Mouse (Mus musculus): ENCODE data around the gene Rfx6.
A peak's percentile ranks its signal among the peaks of the same experiment; 100 is the strongest.

Gene Rfx6

DNA sequence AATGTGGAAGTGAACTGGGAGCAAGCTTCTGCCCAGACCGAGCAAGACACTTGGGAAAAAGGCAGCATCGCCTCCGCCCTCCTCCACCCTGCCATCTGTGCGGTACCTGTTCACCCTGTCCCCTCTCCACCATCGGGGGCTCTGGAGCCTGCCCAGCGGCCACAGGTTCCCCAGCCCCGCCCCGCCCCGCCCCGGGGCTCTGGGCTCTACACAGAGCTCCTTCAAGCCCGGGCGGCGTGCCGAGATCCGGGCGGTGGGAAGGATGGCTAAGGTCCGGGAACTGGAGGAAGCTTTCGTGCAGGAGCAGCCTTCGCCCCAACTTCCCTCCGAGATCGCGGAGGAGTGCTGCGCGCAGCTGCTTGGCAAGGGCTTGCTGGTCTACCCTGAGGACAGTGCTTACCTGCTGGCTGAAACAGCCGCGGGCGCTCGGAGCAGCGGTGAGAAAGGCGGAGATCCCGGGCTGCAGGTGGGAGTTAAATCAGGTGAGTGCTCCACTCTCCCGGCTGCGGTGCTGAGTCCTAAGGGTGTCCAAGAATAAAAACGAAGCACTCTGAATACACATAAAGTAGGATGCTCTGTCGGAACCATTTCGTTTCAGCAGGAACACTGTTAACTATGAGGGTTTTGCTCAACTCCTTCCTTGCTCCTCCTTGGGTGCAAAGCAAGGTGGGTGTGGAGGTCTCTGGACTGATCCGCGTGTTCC, at the start of gene Rfx6:
TSS of gene Rfx6 (plus strand) at position 209 of the 703 bp plus-strand sequence.
- no peak for DNase-seq

GRCm38 (mm10) chr10:51631411-51632136, 46.0 kb upstream of the Rfx6 start, which contains the start of gene Gprc6a:
TSS of gene Gprc6a (minus strand) at chr10:51631461.
- DNase-seq, result no peak

DNA sequence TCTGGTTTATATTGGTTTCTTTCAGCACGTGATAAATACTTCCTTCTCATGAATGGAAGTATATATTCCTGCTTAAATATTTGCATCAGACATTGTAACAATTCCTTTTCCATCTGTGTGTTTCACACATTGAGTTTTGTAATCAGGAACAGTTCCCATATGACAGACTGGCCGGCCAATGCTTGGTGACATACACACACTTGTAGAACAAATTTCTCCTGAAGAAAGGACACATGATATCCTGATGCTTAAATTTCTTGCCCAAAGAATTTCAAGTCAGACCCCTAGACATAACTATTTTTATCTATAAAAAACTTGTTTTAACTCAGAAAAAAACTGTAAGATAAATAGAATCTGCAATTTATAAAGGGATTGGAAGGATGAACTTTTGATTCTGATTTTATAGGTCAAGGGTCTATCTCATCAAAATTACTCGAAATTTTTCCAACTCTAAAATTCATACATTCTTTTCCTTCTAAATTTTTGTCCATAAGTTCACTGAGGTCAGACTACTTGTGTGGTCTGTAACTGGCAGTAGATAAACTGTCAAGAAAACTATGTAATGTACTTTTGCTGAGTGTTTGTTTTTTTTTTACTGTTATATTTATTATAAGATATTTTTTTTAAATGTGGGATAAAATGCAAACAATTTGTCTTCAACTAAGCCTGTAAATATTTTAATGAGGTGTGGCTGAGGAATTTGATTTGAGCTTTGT, 27.9 kb upstream of the Rfx6 start:
- no peak for DNase-seq

DNA sequence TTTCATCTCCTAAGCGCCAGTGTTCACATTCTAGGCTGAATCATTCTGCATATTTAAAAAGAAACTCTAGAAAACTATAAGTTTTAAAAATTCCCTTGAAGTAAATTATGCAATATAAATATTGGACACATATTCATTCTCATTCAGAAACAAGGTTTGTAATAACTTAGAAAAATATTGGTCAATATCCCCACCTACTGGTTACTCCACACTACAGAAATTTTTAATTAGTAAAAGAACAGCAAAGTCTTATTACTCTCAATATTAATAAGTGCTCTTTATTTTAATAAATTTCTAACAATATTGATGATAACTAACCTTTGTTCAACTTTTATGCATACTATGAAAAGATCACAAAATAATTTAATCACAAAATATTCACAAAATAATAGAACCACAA, 20.2 kb upstream of the Rfx6 start:
- no peak for DNase-seq

- no peak for DNase-seq
These were observed 8.2 kb upstream of the Rfx6 start for GRCm38 (mm10) chr10:51669334-51669733.

DNA sequence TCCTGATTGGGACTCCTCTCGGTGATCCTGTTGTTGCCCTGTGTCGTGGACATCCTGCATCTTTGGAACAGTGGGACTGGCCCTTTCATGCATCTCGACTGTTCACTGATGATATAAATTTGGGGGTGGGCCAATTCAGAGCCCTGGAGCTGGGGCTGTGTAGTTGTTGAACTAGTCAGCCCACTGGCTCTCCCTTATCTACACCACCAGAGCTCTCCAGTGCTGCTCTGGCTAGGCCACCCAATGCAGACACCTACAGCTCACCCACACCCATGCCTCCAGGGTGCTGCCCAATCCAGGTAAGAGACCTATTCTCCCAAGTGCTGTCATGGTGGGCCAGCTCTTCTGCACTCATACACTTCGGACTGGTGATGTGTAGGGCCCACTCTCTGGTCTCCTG, 6.0 kb upstream of the Rfx6 start:
- no peak for DNase-seq

GRCm38 (mm10) chr10:51672082-51672779, 5.3 kb upstream of the Rfx6 start:
- no peak for DNase-seq

GRCm38 (mm10) chr10:51678251-51678639, 689 bp downstream of the Rfx6 start:
- DNase-seq, result no peak

DNA sequence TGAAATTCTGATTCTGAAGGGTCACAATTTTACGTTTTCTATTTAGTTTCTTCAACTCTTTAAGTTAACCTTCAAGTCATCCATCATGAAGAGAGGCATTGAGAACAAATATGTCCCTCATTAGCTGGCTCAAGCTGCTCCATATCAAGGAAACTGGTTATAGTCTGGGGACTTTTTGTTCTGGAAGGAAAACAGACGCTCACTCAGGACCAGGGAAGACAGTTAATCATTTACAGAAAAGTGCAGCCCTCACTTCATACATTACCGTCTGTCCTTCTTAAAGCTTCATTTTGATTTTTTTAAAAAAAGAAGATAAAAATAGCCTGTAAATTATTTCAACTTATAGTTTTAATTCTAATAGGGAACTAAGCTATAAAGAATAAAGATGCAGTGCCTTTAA, 43.3 kb downstream of the Rfx6 start:
- no peak for DNase-seq

DNA sequence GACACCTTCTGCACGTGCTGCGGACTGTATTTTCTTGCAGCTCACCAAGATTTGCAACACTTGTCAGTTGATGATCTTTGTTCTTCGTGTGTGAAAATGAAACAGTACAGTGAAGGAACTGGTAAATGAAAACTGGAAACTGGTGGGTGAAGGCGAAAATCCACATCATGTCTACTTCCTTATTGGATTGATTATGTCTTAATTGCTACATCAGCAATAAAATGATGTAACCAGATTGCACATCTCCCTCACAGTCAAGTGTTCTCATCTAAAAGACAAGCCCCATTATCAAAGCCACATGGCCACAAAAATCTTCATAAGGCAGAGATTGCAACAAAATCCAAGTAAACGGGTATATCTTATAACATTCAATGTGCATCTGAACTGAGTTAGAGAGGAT, 83.9 kb downstream of the Rfx6 start:
- no peak for DNase-seq

DNA sequence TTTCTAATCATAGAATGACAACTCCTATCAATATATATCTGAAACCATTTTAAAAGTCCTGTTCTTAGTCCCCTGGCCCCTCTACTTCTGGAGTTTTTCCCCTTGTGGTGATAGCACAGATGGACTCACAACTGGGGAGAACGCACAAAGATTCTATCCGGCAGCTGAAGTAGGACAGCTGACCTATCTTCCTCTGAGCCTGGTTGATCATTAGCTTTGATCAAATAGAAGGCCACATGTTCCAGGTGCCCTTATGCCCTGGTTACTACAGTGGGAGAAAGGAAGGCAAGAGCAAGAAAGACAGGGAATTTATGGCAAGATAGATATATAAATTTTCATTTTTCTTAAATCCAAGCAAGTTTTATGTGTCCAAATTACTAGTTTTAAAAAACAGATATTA, 85.7 kb downstream of the Rfx6 start:
- no peak for DNase-seq

- DNase-seq, result peak; percentile 17
These were observed 90.9 kb downstream of the Rfx6 start for GRCm38 (mm10) chr10:51768445-51768844.

DNA sequence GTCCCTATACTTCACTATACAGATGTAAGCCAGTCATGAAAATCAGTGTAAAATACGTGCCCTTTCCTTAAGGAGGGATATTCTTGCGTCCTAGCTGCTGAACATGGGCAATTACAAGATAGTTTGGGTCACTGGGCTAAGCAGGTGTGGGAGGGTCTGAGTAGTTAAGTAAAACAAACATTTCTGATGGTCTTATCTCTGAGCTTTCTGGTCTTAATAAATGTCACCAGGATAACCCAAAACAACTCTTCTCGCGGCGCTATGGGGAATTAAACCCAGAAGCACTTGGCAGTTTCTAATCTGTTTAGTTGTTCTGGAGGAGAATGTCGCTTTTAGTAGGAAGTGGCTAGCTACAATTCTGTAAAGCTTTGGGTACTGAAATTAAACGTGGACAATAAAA, 91.7 kb downstream of the Rfx6 start:
- DNase-seq, result no peak

GRCm38 (mm10) chr10:51779648-51780047, 102.1 kb downstream of the Rfx6 start:
- DNase-seq, result no peak

Measured in liver (tissue).